Mouse (Mus musculus) thymus, adult 2 months (tissue): Measurements from ENCODE around the gene Cep68.

Source experiments
- CTCF ChIP-seq: fragments of 200-500 bp; IDR thresholded peaks from 2 replicates; pipeline ENCODE4 v1.5.1; 2012; ENCODE audit warnings: mild to moderate bottlenecking, control low read depth, low read length, moderate library complexity, borderline replicate concordance; ENCODE audit not compliant: control insufficient read depth, poor library complexity, insufficient read depth; ENCODE audit errors: extremely low read depth
- POLR2A ChIP-seq: fragments of 200-500 bp; IDR thresholded peaks from 2 replicates; pipeline ENCODE4 v1.6.1; 2012; ENCODE audit warnings: mild to moderate bottlenecking, low read length, control low read depth, moderate library complexity; ENCODE audit not compliant: control insufficient read depth, poor library complexity, insufficient read depth; ENCODE audit errors: extremely low read depth

- TF ChIP-seq POLR2A (no peak), CTCF (no peak)
Measured at GRCm38 (mm10) chr11:20193100-20193736, 56.0 kb downstream of the Cep68 start.
